Mouse (Mus musculus) ES-Bruce4 (cell line): Measurements from ENCODE around the gene Usp12.

Experiments used
- CTCF ChIP-seq: IDR thresholded peaks from one replicate; pipeline ENCODE4 v1.8.1; 2011; ENCODE audit warnings: low read depth, low read length
- EP300 ChIP-seq: IDR thresholded peaks from 2 replicates; pipeline ENCODE4 v1.6.1; 2011; ENCODE audit warnings: low read depth, low read length; ENCODE audit not compliant: insufficient read depth
- POLR2A ChIP-seq: IDR thresholded peaks from one replicate; pipeline ENCODE4 v1.8.1; 2011; ENCODE audit warnings: low read length; ENCODE audit not compliant: insufficient read depth

DNA sequence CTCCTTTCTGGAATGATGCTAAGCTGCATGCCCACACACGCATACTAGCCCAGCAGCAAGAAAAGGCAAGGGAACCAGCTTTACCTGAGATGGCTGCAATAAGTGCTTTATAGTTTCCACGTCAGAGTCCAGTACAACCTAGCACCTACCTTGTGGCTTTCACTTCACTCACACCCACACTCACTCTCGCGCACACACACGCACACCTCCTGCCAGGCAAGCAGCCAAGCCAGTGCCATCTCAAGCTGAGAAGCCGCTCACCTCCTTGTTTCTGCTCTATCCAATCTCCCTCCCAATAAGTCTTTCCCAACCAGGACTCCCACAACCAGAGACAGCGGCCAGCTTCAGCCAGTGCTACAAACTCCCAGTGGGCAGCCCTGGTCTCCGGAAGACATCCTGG is 3.9 kb downstream of the Usp12 start:
- TF ChIP-seq POLR2A (no peak), CTCF (no peak), EP300 (no peak)
